Mouse (Mus musculus) gonadal fat pad, adult 2 months (tissue): Measurements from ENCODE around the gene Baz2a. TPM values are rescaled to one million over a fixed set of nuclear protein-coding genes. Genes with fewer than 3 reads are reported as not detected.
"Not testable (repeated sequence)": the region's sequence is repeated elsewhere in the genome, so short reads cannot be mapped to it uniquely, and the experiment has no call there.

Source experiments
- DNase-seq: peaks from one replicate; pipeline ENCODE4 v3.0.0-alpha.2; 2012; ENCODE audit warnings: low read depth
- polyA plus RNA-seq: library from polyadenylated mRNA; depleted of rRNA; stranded (reverse); fragments of >200 nt; gene quantifications from 2 replicates; pipeline ENCODE4 v1.2.3, GENCODE M21; 2012

The Baz2a gene
- polyA plus RNA-seq, 1 experiment, result 32.2 TPM

DNA sequence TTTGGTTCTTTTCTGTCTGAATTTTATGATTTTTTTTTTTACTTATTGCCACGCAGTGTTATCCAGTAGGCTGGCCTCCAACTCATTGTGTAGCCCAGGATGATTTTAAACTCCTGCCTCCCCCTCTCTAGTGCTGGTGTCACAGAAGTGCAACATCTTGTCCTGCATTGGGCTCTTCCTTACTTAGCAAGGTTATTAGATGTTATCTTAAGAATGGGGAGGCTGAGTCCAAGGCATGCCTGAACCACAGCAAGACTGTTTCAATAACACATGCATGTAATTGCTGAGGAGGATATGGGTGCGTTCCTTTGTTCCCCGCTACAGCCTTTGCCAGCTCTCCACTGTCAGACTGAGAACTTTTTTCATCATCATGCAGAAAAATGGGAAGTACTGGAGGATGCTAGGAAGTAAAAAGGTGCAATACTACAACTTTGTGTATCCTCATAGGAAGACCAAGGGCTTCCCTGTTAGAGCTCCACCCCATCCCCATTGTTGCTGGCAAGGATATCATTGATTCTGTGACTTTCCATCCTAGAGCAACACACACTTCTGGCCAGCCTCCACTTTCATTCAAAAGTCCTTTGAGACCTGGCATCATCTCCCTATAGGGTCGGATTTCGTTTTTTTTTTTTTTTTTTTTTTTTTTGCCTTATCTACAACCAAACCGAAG is 9.4 kb upstream of the Baz2a start:
- no peak for DNase-seq

- no peak for DNase-seq
Observed at GRCm38 (mm10) chr10:128082477-128082808, 8.9 kb upstream of the Baz2a start.

- DNase-seq, result peak; percentile 100
Observed at GRCm38 (mm10) chr10:128082880-128083421, 8.4 kb upstream of the Baz2a start, which contains the start of gene Atp5b. Atp5b (plus strand) TSS chr10:128083273.

- no peak for DNase-seq
Observed at GRCm38 (mm10) chr10:128083688-128084087, 7.7 kb upstream of the Baz2a start.

DNA sequence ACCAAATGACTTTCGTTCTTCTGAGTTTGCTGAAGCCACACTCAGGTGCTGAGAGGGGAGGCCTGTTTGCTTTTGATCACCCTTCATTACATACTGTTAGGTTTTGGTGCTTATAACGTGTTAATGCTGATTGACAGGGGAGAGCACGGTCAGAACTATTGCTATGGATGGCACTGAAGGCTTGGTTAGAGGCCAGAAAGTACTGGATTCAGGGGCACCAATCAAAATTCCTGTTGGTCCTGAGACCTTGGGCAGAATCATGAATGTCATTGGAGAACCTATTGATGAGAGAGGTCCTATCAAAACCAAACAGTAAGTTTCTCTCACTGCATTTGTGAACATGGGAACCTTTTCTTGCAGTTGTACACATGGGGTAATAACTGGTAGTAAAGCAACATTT is 7.2 kb upstream of the Baz2a start:
- DNase-seq, result no peak

DNA sequence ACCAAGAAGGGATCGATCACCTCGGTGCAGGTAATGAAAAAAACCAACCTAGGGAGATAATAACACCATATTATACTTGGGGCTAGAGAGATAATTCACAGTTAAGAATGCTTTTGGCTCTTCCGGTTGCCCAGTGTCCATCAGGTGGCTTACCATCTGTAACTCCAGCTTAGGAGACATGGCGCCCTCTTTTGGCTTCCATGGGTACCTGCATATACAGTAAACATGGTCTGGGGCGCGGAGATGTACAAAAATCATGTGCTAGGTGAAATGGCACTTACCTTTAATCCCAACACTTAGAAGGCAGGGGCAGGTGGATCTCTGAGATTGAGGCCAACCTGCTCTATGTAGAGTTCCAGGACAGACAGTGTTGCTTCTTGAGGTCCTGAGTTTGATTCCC is 5.0 kb upstream of the Baz2a start:
- DNase-seq, result no peak

DNA sequence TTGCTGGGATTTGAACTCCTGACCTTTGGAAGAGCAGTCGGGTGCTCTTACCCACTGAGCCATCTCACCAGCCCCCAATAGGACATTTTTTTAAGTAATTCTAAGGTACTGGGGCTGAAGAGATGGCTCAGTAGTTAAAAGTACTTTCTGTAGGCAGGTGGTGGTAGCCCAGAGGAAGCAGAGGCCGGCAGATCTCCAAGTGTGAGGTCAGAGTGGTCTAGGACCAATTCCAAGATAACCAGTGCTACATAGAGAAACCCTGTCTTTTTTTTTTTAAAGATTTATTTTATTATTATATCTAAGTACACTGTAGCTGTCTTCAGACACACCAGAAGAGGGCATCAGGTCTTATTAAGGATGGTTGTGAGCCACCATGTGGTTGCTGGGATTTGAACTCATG is 4.2 kb upstream of the Baz2a start:
- not testable (repeated sequence) for DNase-seq

- no peak for DNase-seq
Observed at GRCm38 (mm10) chr10:128088181-128088580, 3.2 kb upstream of the Baz2a start.

GRCm38 (mm10) chr10:128089842-128090241 is 1.5 kb upstream of the Baz2a start:
- DNase-seq, result no peak

- no peak for DNase-seq
Observed at GRCm38 (mm10) chr10:128090651-128091563, 470 bp upstream of the Baz2a start.

DNA sequence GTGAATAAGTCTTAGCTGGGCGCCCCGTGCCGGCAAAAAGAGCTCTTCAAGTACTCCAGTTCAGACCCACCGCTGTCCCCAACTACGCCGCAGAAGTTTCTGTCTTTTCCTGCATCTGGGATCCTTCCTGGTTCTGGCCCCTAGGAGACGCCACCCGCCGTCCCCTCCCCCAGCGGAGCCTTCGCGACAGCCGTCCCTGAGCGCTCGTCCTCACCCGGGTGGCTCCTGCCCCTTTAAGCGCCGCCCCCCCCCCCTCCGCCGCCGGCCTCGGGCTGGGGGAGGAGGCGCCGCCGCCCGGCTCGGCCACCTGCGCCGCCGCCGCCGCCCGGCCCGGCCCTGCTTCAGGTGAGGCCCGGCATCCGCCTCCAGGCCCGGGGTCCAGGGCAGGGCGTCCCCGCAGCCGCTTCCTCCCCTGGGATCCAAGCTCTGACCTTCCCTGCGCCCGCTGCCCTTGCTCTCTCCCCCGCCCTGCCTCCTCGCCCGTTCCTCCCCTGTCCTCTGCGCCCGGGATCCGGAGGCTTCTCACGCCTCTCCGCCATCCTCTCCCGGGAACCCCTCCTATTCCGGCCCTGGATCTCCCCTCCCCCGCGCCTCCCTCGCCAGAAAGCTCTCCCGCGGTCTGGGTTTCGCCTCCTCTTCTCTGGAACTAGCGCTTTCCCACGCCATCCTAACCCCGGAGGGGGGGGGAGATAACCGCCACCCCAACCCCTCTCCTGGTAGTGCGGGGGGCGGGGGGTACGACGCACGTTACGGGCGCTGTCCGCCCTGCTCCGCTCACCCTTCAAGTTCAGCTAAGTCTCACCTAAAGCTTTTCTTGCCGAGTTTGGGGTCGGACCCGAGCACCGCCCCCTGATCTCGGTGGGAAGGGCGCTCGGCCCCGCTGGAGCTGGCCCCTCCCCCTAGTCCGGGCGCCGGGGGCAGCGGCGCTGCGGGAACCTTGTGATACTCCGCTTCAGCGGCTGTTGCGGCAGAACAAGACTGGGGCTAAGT is 1.4 kb downstream of the Baz2a start:
- DNase-seq, result no peak

DNA sequence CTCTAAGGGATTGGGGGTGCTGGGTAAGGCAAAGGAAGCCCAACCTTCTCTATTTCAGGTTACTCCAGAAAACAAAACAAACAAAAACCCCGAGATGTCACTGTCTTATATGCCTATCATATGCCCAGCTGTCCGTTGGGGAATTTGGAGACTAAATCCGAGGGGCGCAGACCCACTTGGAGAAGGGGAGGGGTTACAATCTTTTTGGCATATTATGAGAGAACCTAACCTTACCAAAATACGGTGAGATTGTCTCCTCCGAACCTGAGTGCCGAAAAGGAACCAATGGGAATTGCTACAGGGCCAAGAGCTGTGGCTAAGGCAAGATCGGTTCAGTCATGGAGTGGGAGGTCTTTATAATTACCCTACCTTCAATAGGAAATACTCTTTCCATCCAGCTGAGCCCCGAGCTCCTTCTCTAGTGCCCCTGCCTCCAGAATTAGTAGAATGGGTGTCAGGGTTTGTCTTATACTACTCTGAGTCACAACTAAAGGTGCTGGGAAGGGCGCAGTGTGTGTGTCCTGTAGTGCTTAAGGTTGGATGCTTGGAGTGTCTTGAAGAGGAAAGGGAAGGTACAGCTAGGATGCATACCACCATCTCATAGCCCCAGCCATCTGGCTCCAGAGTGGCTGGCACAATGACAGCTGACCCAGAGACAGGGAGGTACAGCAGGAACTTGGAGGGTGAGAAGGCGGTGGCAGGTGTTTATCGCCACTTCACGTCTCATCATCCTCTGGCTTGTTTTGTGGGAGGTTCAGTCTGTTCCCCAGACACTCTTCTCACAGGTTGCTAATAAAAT is 2.3 kb downstream of the Baz2a start:
- no peak for DNase-seq

DNA sequence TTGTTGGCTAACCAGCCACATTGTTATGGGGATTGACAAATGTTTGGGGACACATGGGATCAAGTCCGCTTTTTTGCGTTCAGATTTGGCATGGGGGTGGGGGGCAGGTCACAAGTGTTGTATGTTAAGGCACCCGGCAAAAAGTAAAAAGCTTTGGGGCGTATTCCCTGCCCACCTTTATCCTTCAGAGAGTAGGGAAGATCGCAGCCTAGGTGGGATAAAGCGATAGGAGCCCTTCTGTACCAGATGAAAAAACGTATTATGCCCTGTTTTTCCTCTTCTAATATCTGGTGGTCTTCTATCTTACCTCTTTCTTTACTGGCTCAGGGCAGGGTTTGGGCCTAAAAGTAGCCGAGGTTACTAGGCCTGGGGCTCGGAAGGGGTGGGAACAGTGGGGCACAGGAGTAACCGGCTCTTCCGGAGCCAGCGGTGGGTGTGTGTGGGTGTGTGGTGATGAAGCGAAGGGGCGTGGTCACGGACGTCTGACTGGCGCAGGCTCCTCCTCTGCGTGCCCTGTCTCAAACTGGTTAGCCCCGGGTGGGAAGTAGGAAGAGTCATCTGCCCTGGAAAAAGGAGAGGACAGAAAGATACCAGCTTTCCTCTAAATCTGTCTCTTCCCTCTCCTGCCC is 3.1 kb downstream of the Baz2a start:
- no peak for DNase-seq

GRCm38 (mm10) chr10:128095003-128095636 is 3.7 kb downstream of the Baz2a start:
- DNase-seq, result no peak

GRCm38 (mm10) chr10:128096313-128096692 is 4.9 kb downstream of the Baz2a start:
- DNase-seq, result no peak

DNA sequence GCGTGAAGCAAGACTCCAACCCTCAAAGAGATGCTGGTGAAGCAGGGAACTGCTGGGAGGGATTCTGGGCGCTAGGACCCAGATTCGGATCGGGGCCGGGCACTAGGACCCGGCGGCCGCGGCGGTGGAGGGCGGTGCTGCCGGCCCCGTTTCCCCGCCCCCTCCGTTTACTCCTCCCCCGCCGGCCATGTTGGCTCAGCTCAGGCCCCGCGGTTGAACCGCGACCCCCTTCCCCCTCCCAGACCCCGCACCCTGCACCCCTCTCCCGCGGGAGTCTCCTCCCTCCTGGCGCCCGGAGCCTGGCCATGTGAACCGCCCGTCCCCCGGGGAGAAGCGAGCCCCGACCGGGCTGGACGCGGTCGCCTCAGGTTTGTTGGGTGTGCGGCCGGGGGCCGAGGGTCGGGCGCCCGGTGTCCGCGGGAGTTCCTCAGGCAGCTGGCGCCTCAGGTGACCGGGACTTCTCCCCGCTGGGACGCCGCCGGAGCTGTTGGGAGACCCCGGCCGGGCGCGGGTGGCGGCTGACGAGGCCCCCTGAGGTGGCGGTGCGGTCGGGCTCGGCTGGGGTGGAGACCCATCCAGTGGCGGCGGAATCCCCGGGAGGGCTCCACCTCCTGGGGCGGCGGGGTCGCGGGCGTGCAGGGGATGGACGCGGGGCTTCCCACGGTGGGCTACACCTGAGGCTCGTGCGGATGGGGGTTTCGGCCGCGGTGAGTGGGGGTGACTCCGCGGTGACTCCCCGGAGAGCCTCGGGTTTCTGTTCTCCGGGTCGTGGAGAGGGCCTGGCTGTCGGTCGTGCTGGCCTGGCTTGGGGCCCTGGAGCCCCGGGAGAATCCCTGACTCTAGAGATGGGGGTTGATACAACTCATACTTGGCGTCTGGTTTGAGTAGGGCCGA is 5.6 kb downstream of the Baz2a start:
- DNase-seq, result no peak

GRCm38 (mm10) chr10:128097587-128097971 is 6.2 kb downstream of the Baz2a start:
- DNase-seq, result no peak

DNA sequence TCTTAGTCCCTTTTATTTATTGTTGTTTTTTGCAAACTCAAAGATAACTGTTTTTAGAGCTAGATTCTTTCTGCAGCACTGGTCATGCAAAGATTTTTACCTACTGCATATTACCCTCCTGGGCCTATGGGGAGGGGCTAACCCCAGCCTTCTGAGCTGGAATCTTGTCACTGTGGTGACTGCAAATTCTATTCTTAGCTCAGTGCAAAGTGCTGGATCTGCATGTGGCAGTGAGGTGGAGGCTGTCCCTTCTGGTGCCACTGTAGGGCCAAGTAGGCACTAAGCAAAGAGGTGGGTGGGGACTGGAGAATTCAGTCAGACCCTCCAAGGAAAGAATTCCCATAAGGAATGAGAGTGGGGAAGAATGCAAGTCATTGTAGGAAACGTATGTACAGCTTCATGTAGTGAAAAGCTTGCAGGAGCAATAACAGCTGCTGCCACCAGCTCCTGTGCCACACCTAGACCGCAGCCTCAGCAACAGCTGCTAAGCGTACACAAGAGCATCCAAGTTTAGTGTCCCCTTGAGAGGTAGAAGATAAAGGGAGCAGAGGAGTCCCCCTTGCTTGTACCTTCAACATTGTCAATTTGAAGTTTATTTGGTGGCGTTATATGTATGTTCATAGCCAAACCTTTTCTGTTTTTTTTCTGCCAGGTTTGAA is 18.9 kb downstream of the Baz2a start:
- DNase-seq, result no peak
